Mouse (Mus musculus) cerebellum, adult 11-12 months (tissue): ENCODE data around the gene Tnfrsf1b.
"Not testable (repeated sequence)": the region's sequence is repeated elsewhere in the genome, so short reads cannot be mapped to it uniquely, and the experiment has no call there.

Experiments used
- DNase-seq: peaks from one replicate; pipeline ENCODE4 v3.0.0; 2022

The Tnfrsf1b gene

GRCm38 (mm10) chr4:145178918-145179549, 67.6 kb downstream of the Tnfrsf1b start:
- no peak for DNase-seq

- DNase-seq: not testable (repeated sequence)
Measured at GRCm38 (mm10) chr4:145165542-145165941, 81.1 kb downstream of the Tnfrsf1b start.

GRCm38 (mm10) chr4:145164111-145164510, 82.6 kb downstream of the Tnfrsf1b start:
- DNase-seq: no peak
